Mouse (Mus musculus) embryo, embryonic 11.5 days (tissue): ENCODE measurements around the gene Marveld3.

ENCODE experiments used
- DNase-seq: peaks from one replicate; pipeline ENCODE4 v3.0.0-alpha.2; 2012; ENCODE audit warnings: low read depth, low spot score

The Marveld3 gene

GRCm38 (mm10) chr8:109903909-109904469 is 58.0 kb downstream of the Marveld3 start:
- no peak for DNase-seq

GRCm38 (mm10) chr8:109902379-109902778 is 59.6 kb downstream of the Marveld3 start:
- DNase-seq: no peak
